Mouse (Mus musculus): ENCODE results near the gene Rps11. TPM values are rescaled to one million over a fixed set of nuclear protein-coding genes. Genes with fewer than 3 reads are reported as not detected.

Rps11 gene
- total RNA-seq, 1 experiment: 1,746 TPM

GRCm38 (mm10) chr7:45073949-45074348 is 50.3 kb downstream of the Rps11 start:
- peaks cover 5 to 25% of the 10 kb centered on the region in 2 experiments; a peak in 3 of 4 replicates for H3K4me1 ChIP-seq (ENCODE audit: control insufficient read depth in 2 of 2, insufficient read depth in 2 of 2, low read length in 2 of 2, poor library complexity in 1 of 2)
- no peak for DNase-seq (ENCODE audit: low read depth, low spot score)
- TF ChIP-seq ZC3H11A (IDR thresholded peaks at IDR 0.05; ENCODE audit: borderline replicate concordance, low read depth, low read length) (no peak), HCFC1 (IDR thresholded peaks at IDR 0.05; ENCODE audit: borderline replicate concordance, insufficient read depth, low read length) (no peak), CHD2 (IDR thresholded peaks at IDR 0.05; ENCODE audit: low read depth, low read length) (no peak), MAFK (IDR thresholded peaks at IDR 0.05; ENCODE audit: insufficient read depth, low read depth, low read length) (no peak), ZNF384 (IDR thresholded peaks at IDR 0.05; ENCODE audit: low read depth, low read length) (no peak)
- peaks cover 24% of the 10 kb centered on the region for H3K36me3 ChIP-seq (ENCODE audit: control insufficient read depth, insufficient read depth, low read length, poor library complexity, severe bottlenecking)
- in situ Hi-C loops (cut with MboI; ENCODE audit: low sequenced_read_pairs in 2 of 2, unreplicated experiment in 2 of 2): no loop called here
- no peak overlapping the region for H3K9ac ChIP-seq (ENCODE audit: insufficient read depth, low read depth, low read length, poor library complexity, severe bottlenecking)
- no peak overlapping the region for H3K27ac ChIP-seq (ENCODE audit: insufficient read depth, low read depth, low read length, poor library complexity, severe bottlenecking)
- H3K9me3 ChIP-seq (ENCODE audit: control insufficient read depth, insufficient read depth, low read depth, low read length): no peaks in the 10 kb centered on the region
- H3K4me3 ChIP-seq (ENCODE audit: insufficient read depth in 1 of 2, low read depth in 1 of 2, low read length in 2 of 2, poor library complexity in 1 of 2, severe bottlenecking in 1 of 2): peak overlapping the region in 1 of 2 experiments; percentile 3; a peak in 1 of 4 replicates

DNA sequence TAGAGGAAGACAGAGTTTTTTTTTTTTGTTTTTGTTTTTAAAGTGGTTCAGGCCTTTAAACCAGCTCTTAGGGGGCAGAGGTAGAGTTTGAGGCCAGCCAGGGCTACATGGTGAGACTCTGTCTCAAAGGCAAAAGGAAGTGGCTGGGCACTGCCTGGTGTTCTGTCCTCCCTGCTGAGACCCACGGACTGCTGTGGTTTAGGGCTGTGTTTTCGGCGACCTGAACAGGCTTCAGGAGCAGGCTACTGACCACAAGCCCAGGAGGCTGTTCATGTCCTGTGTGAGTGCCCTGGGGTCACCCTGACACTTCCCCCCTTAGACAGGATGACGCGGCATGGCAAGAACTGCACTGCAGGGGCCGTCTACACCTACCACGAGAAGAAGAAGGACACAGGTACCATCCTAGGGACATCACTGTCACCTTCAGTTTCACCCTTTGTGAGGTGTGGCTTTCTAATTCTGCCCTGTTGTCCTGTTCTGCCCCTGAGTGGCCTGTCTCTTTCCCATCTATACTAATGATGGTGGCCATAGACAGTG is 51.0 kb downstream of the Rps11 start:
- TF ChIP-seq ZNF384 (IDR thresholded peaks at IDR 0.05; ENCODE audit: low read depth, low read length) (no peak), HCFC1 (IDR thresholded peaks at IDR 0.05; ENCODE audit: borderline replicate concordance, insufficient read depth, low read length) (no peak), MAFK (IDR thresholded peaks at IDR 0.05; ENCODE audit: insufficient read depth, low read depth, low read length) (no peak), CHD2 (IDR thresholded peaks at IDR 0.05; ENCODE audit: low read depth, low read length) (no peak), ZC3H11A (IDR thresholded peaks at IDR 0.05; ENCODE audit: borderline replicate concordance, low read depth, low read length) (no peak)
- peaks cover 24% of the 10 kb centered on the region for H3K36me3 ChIP-seq (ENCODE audit: control insufficient read depth, insufficient read depth, low read length, poor library complexity, severe bottlenecking)
- H3K9ac ChIP-seq (ENCODE audit: insufficient read depth, low read depth, low read length, poor library complexity, severe bottlenecking): no peak overlapping the region
- no peak overlapping the region for H3K4me3 ChIP-seq (ENCODE audit: insufficient read depth in 1 of 2, low read depth in 1 of 2, low read length in 2 of 2, poor library complexity in 1 of 2, severe bottlenecking in 1 of 2)
- DNase-seq (ENCODE audit: low read depth, low spot score): no peak
- H3K4me1 ChIP-seq (ENCODE audit: control insufficient read depth in 2 of 2, insufficient read depth in 2 of 2, low read length in 2 of 2, poor library complexity in 1 of 2): peaks cover 5 to 25% of the 10 kb centered on the region in 2 experiments; a peak in 3 of 4 replicates
- in situ Hi-C loops (cut with MboI; ENCODE audit: low sequenced_read_pairs in 2 of 2, unreplicated experiment in 2 of 2): no loop called here
- no peaks in the 10 kb centered on the region for H3K9me3 ChIP-seq (ENCODE audit: control insufficient read depth, insufficient read depth, low read depth, low read length)
- no peak overlapping the region for H3K27ac ChIP-seq (ENCODE audit: insufficient read depth, low read depth, low read length, poor library complexity, severe bottlenecking)

Other genes with a start within 250 kb of the Rps11 start
- 88.2 and 121 TPM in 2 replicates for gene Med25, start 231.7 kb downstream of the Rps11 start, total RNA-seq (2012; rRNA removed)
- gene Fuz, start 228.4 kb downstream of the Rps11 start, total RNA-seq (2012; rRNA removed): 14.2 and 17.2 TPM in 2 replicates
- gene Ap2a1, start 194.9 kb downstream of the Rps11 start, total RNA-seq (2012; rRNA removed): 82.5 and 94.9 TPM in 2 replicates
- 0.49 and 0.85 TPM in 2 replicates for gene Tsks, start 181.2 kb downstream of the Rps11 start, total RNA-seq (2012; rRNA removed)
- 60.3 and 123 TPM in 2 replicates for gene Cpt1c, start 149.6 kb downstream of the Rps11 start, total RNA-seq (2012; rRNA removed)
- gene Prmt1, start 137.9 kb downstream of the Rps11 start, total RNA-seq (2012; rRNA removed): 413 and 429 TPM in 2 replicates
- 45.9 and 68.4 TPM in 2 replicates for gene Irf3, start 126.8 kb downstream of the Rps11 start, total RNA-seq (2012; rRNA removed)
- 11.9 and 13.0 TPM in 2 replicates for gene Bcl2l12, start 125.7 kb downstream of the Rps11 start, total RNA-seq (2012; rRNA removed)
- gene Scaf1, start 108.1 kb downstream of the Rps11 start, total RNA-seq (2012; rRNA removed): 39.0 and 39.2 TPM in 2 replicates
- 11.1 and 14.4 TPM in 2 replicates for gene Rras, start 106.5 kb downstream of the Rps11 start, total RNA-seq (2012; rRNA removed)
- gene Prr12, start 71.6 kb downstream of the Rps11 start, total RNA-seq (2012; rRNA removed): 32.3 and 37.5 TPM in 2 replicates
- gene Nosip, start 62.0 kb downstream of the Rps11 start, total RNA-seq (2012; rRNA removed): 94.2 and 106 TPM in 2 replicates
- gene Prrg2, start 61.8 kb downstream of the Rps11 start, total RNA-seq (2012; rRNA removed): 9.8 and 11.4 TPM in 2 replicates
- 137 and 207 TPM in 2 replicates for gene Rcn3, start 32.2 kb downstream of the Rps11 start, total RNA-seq (2012; rRNA removed)
- gene Fcgrt, start 20.6 kb downstream of the Rps11 start, total RNA-seq (2012; rRNA removed): 10.6 and 15.1 TPM in 2 replicates
- 3,971 and 5,136 TPM in 2 replicates for gene Rpl13a, start 4.3 kb upstream of the Rps11 start, total RNA-seq (2012; rRNA removed)
- gene Gm45713, start 11.8 kb upstream of the Rps11 start, total RNA-seq (2012; rRNA removed): 0.36 and 0.90 TPM in 2 replicates
- gene Flt3l, start 12.0 kb upstream of the Rps11 start, total RNA-seq (2012; rRNA removed): 1.8 and 1.9 TPM in 2 replicates
- gene Pih1d1, start 29.9 kb upstream of the Rps11 start, total RNA-seq (2012; rRNA removed): 69.9 and 70.2 TPM in 2 replicates
- gene Aldh16a1, start 30.1 kb upstream of the Rps11 start, total RNA-seq (2012; rRNA removed): 108 and 115 TPM in 2 replicates
- gene Slc17a7, start 39.5 kb upstream of the Rps11 start, total RNA-seq (2012; rRNA removed): 3.4 and 4.4 TPM in 2 replicates
- gene Gfy, start 55.1 kb upstream of the Rps11 start, total RNA-seq (2012; rRNA removed): 0.11 TPM in 1 of 2 replicates, not detected in the other
- gene Pth2, start 56.6 kb upstream of the Rps11 start, total RNA-seq (2012; rRNA removed): 0.54 TPM in 1 of 2 replicates, not detected in the other
- 2.4 and 2.7 TPM in 2 replicates for gene Ccdc155, start 80.5 kb upstream of the Rps11 start, total RNA-seq (2012; rRNA removed)
- 4.7 and 6.9 TPM in 2 replicates for gene Dkkl1, start 87.7 kb upstream of the Rps11 start, total RNA-seq (2012; rRNA removed)
- gene Tead2, start 91.3 kb upstream of the Rps11 start, total RNA-seq (2012; rRNA removed): 95.9 and 111 TPM in 2 replicates
- gene Cd37, start 114.7 kb upstream of the Rps11 start, total RNA-seq (2012; rRNA removed): 37.6 and 50.8 TPM in 2 replicates
- 12.7 and 14.6 TPM in 2 replicates for gene Slc6a16, start 116.6 kb upstream of the Rps11 start, total RNA-seq (2012; rRNA removed)
- gene Slc6a21, start 153.1 kb upstream of the Rps11 start, total RNA-seq (2012; rRNA removed): 0.21 and 0.67 TPM in 2 replicates
- 26.5 and 48.5 TPM in 2 replicates for gene Trpm4, start 209.3 kb upstream of the Rps11 start, total RNA-seq (2012; rRNA removed)
- 0.71 and 1.4 TPM in 2 replicates for gene Hrc, start 210.9 kb upstream of the Rps11 start, total RNA-seq (2012; rRNA removed)
- gene Ppfia3, start 242.6 kb upstream of the Rps11 start, total RNA-seq (2012; rRNA removed): 6.9 and 12.6 TPM in 2 replicates
- 5.6 and 11.3 TPM in 2 replicates for gene Lin7b, start 246.1 kb upstream of the Rps11 start, total RNA-seq (2012; rRNA removed)

Data from ES-E14 (cell line).